17 mouse cellular contexts compared by ENCODE assay signal in the genomic region with DNA sequence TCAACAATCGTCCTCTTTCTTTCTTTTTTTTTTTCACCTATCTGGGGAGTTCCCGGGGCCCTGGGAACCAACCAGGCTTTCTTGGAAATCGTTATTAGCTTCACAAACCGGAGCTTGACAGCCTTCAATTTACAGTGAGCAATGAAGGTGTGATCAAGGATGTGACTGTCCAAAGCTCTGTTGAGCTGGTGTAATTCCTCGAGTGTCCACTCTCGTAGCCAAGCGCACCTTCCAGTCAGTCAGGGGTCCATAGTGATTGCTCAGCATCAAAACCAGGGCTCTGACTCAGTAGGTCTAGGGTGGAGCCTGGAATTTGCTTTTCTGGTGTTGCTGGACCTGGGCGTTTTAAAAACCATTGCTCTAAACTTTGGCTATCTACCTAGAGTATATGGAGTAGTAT. TPM values are rescaled to one million over a fixed set of nuclear protein-coding genes. Genes with fewer than 3 reads are reported as not detected.
DNase-seq lines count a peak whose midpoint lies in the region; ATAC-seq and TF ChIP-seq lines count a peak whose summit lies in the region.
"Had no signal": no experiment of that assay in that cellular context is flagged by ENCODE, and none has a peak within 500 bp of the region (broad histone marks: within the 10 kb centered on the region; RNA-seq: fewer than 3 reads in every experiment).

No protein-coding gene starts in this region.

- no peaks in the 10 kb centered on the region for H3K9me3 ChIP-seq in liver, embryonic 13.5 days (replicated peaks)
- H3K9me3 ChIP-seq in liver, embryonic 11.5 days (ENCODE audit: control insufficient read depth, low read length) = no peaks in the 10 kb centered on the region
- H3K9me3 ChIP-seq in ES-E14 (ENCODE audit: control insufficient read depth, insufficient read depth, low read depth, low read length) = no peaks in the 10 kb centered on the region
- H3K9me3 ChIP-seq: embryonic facial prominence, embryonic 12.5 days; forebrain, embryonic 15.5 days; heart, embryonic 12.5 days; limb, embryonic 12.5 days had no signal

- H3K27me3 ChIP-seq in liver, embryonic 13.5 days = peaks cover 21% of the 10 kb centered on the region
- H3K27me3 ChIP-seq in liver, embryonic 11.5 days (replicated peaks; ENCODE audit: control insufficient read depth, insufficient read depth, low read length) = peaks cover 8% of the 10 kb centered on the region
- H3K27me3 ChIP-seq: embryonic facial prominence, embryonic 12.5 days; heart, embryonic 12.5 days had no signal

- H3K36me3 ChIP-seq in liver, embryonic 13.5 days = no peaks in the 10 kb centered on the region
- no peaks in the 10 kb centered on the region for H3K36me3 ChIP-seq in liver, embryonic 11.5 days (ENCODE audit: control insufficient read depth, insufficient read depth, low read length)
- H3K36me3 ChIP-seq in ES-E14 (ENCODE audit: control insufficient read depth, insufficient read depth, low read length, poor library complexity, severe bottlenecking) = no peaks in the 10 kb centered on the region
- H3K36me3 ChIP-seq: embryonic facial prominence, embryonic 12.5 days; forebrain, embryonic 15.5 days; heart, embryonic 12.5 days; limb, embryonic 12.5 days had no signal

- no peak overlapping the region for H3K9ac ChIP-seq in liver, embryonic 13.5 days
- no peak overlapping the region for H3K9ac ChIP-seq in liver, embryonic 11.5 days (ENCODE audit: low read depth, low read length)
- no peak overlapping the region for H3K9ac ChIP-seq in ES-E14 (ENCODE audit: insufficient read depth, low read depth, low read length, poor library complexity, severe bottlenecking)
- H3K9ac ChIP-seq: embryonic facial prominence, embryonic 12.5 days; forebrain, embryonic 15.5 days; heart, embryonic 12.5 days; limb, embryonic 12.5 days had no signal

- H3K4me1 ChIP-seq in liver, embryonic 13.5 days (replicated peaks) = peaks cover 1% of the 10 kb centered on the region; the same call in 1 of the 2 replicates
- no peaks in the 10 kb centered on the region; the same call in 1 of the 2 replicates for H3K4me1 ChIP-seq in liver, embryonic 11.5 days (replicated peaks; ENCODE audit: control insufficient read depth, insufficient read depth, low read length)
- peaks cover 6 to 10% of the 10 kb centered on the region in 2 experiments for H3K4me1 ChIP-seq in ES-E14 (ENCODE audit: control insufficient read depth in 2 of 2, insufficient read depth in 2 of 2, low read length in 2 of 2, poor library complexity in 1 of 2)
- H3K4me1 ChIP-seq in embryonic fibroblast, embryonic 13.5 days (ENCODE audit: control insufficient read depth, insufficient read depth, low read length) = peaks cover 2% of the 10 kb centered on the region; the same call in 1 of the 2 replicates
- H3K4me1 ChIP-seq: forebrain, embryonic 15.5 days had no signal

- in situ Hi-C loops in ES-E14 (cut with MboI; ENCODE audit: low sequenced_read_pairs in 2 of 2, unreplicated experiment in 2 of 2) = no loop called here

- H3K4me3 ChIP-seq in liver, embryonic 13.5 days (replicated peaks) = no peak overlapping the region
- H3K4me3 ChIP-seq in liver, embryonic 11.5 days (ENCODE audit: low read depth, low read length) = no peak overlapping the region
- no peak overlapping the region for H3K4me3 ChIP-seq in ES-E14 (ENCODE audit: insufficient read depth in 1 of 2, low read depth in 1 of 2, low read length in 2 of 2, poor library complexity in 1 of 2, severe bottlenecking in 1 of 2)
- no peak overlapping the region for H3K4me3 ChIP-seq in embryonic fibroblast, embryonic 13.5 days (ENCODE audit: insufficient read depth, low read length)
- H3K4me3 ChIP-seq: embryonic facial prominence, embryonic 12.5 days; forebrain, embryonic 15.5 days; heart, embryonic 12.5 days; limb, embryonic 12.5 days had no signal

- H3K4me2 ChIP-seq in liver, embryonic 13.5 days = no peak overlapping the region
- H3K4me2 ChIP-seq in liver, embryonic 11.5 days = no peak overlapping the region
- H3K4me2 ChIP-seq: embryonic facial prominence, embryonic 12.5 days; forebrain, embryonic 15.5 days; heart, embryonic 12.5 days; limb, embryonic 12.5 days had no signal

- peak; percentile 5; the same call in 1 of the 2 replicates for TF ChIP-seq CTCF in embryonic fibroblast, embryonic 13.5 days (IDR thresholded peaks at IDR 0.05; ENCODE audit: borderline replicate concordance, insufficient read depth, low read length)

- no peak for TF ChIP-seq POLR2A in embryonic fibroblast, embryonic 13.5 days (IDR thresholded peaks at IDR 0.05; ENCODE audit: low read depth, low read length)

- no peak overlapping the region for H3K27ac ChIP-seq in liver, embryonic 13.5 days
- no peak overlapping the region for H3K27ac ChIP-seq in liver, embryonic 11.5 days (ENCODE audit: low read depth, low read length)
- H3K27ac ChIP-seq in ES-E14 (ENCODE audit: insufficient read depth, low read depth, low read length, poor library complexity, severe bottlenecking) = no peak overlapping the region
- H3K27ac ChIP-seq in embryonic fibroblast, embryonic 13.5 days (ENCODE audit: insufficient read depth, low read length) = peak overlapping the region; percentile 90
- H3K27ac ChIP-seq: embryonic facial prominence, embryonic 12.5 days; forebrain, embryonic 15.5 days; limb, embryonic 12.5 days had no signal

- ATAC-seq in liver, embryonic 13.5 days (ENCODE audit: low read depth) = no peak
- ATAC-seq in liver, embryonic 11.5 days (replicated peaks; ENCODE audit: low FRiP score) = no peak
- ATAC-seq: forebrain, embryonic 15.5 days had no signal

- peak; percentile 18 for DNase-seq in embryo, embryonic 11 days
- DNase-seq in embryo, embryonic 10 days (ENCODE audit: low spot score) = no peak
- peak; percentile 23 for DNase-seq in liver, embryonic 13.5 days
- DNase-seq in liver, embryonic 11.5 days (ENCODE audit: low spot score) = no peak
- DNase-seq in ES-E14 (ENCODE audit: low read depth, low spot score) = no peak
- no peak for DNase-seq in cerebellum, postnatal 36 days
- no peak for DNase-seq in right cerebral cortex, postnatal 25 days
- DNase-seq: cerebellum, adult 2 months; gastrocnemius, postnatal 10 days; lung, postnatal 10 days; right cerebral cortex, postnatal 14 days had no signal

- whole genome bisulfite sequencing in liver, embryonic 13.5 days (ENCODE audit: insufficient replicate concordance) = 54% methylated on average over 8 of the region's 8 CpGs
- WGBS in liver, embryonic 11.5 days = 67% methylated on average over 8 of the region's 8 CpGs

TF ChIP-seq in ES-E14, 5 proteins besides CTCF, POLR2A, EP300 and RAD21:
- no peak for TF ChIP-seq HCFC1 (IDR thresholded peaks at IDR 0.05; ENCODE audit: borderline replicate concordance, insufficient read depth, low read length)
- peak; percentile 69; the same call in 1 of the 2 replicates for TF ChIP-seq MAFK (IDR thresholded peaks at IDR 0.05; ENCODE audit: insufficient read depth, low read depth, low read length)
- no peak for TF ChIP-seq CHD2 (IDR thresholded peaks at IDR 0.05; ENCODE audit: low read depth, low read length)
- no peak for TF ChIP-seq ZNF384 (IDR thresholded peaks at IDR 0.05; ENCODE audit: low read depth, low read length)
- TF ChIP-seq ZC3H11A (IDR thresholded peaks at IDR 0.05; ENCODE audit: borderline replicate concordance, low read depth, low read length) = no peak

RNA-seq across cellular contexts. Expression of a gene that starts 5.7 kb away (rescaled TPM):
- polyA plus RNA-seq in liver, embryonic 13.5 days (2015; fragmentation: Nextera tagmentation; extraction: Ambion mirVana) = 5.7 and 7.1 TPM in 2 replicates
- 22.5 and 22.8 TPM in 2 replicates for polyA plus RNA-seq in liver, embryonic 11.5 days (2014; fragmentation: Nextera tagmentation; extraction: Ambion mirVana)
- total RNA-seq in ES-E14 (2012; rRNA removed) = 51.1 and 70.7 TPM in 2 replicates
- polyA plus RNA-seq in embryonic fibroblast, embryonic 13.5 days (2011; ENCODE audit: insufficient read length, low read depth, missing spikeins) = 147 and 179 TPM in 2 replicates
- total RNA-seq: hematopoietic stem cell, adult 5-6 weeks had no signal

RNA-seq across cellular contexts. Expression of a gene that starts 19.0 kb away (rescaled TPM):
- 9.7 and 12.3 TPM in 2 replicates for polyA plus RNA-seq in liver, embryonic 13.5 days (2015; fragmentation: Nextera tagmentation; extraction: Ambion mirVana)
- polyA plus RNA-seq in liver, embryonic 11.5 days (2014; fragmentation: Nextera tagmentation; extraction: Ambion mirVana) = 42.1 and 58.2 TPM in 2 replicates
- total RNA-seq in ES-E14 (2012; rRNA removed) = 1.1 and 1.6 TPM in 2 replicates
- polyA plus RNA-seq in embryonic fibroblast, embryonic 13.5 days (2011; ENCODE audit: insufficient read length, low read depth, missing spikeins) = 1.1 and 1.5 TPM in 2 replicates
- total RNA-seq: hematopoietic stem cell, adult 5-6 weeks had no signal

RNA-seq across cellular contexts. Expression of a gene that starts 40.4 kb away (rescaled TPM):
- 33.8 and 36.8 TPM in 2 replicates for polyA plus RNA-seq in liver, embryonic 13.5 days (2015; fragmentation: Nextera tagmentation; extraction: Ambion mirVana)
- 65.6 and 71.8 TPM in 2 replicates for polyA plus RNA-seq in liver, embryonic 11.5 days (2014; fragmentation: Nextera tagmentation; extraction: Ambion mirVana)
- total RNA-seq in ES-E14 (2012; rRNA removed) = 91.6 and 131 TPM in 2 replicates
- polyA plus RNA-seq in embryonic fibroblast, embryonic 13.5 days (2011; ENCODE audit: insufficient read length, low read depth, missing spikeins) = 453 and 629 TPM in 2 replicates

RNA-seq across cellular contexts. Expression of a gene that starts 58.2 kb away (rescaled TPM):
- polyA plus RNA-seq in liver, embryonic 13.5 days (2015; fragmentation: Nextera tagmentation; extraction: Ambion mirVana) = 0.16 and 0.68 TPM in 2 replicates
- 0.99 and 1.7 TPM in 2 replicates for polyA plus RNA-seq in liver, embryonic 11.5 days (2014; fragmentation: Nextera tagmentation; extraction: Ambion mirVana)
- total RNA-seq in ES-E14 (2012; rRNA removed) = 5.2 and 9.0 TPM in 2 replicates
- not detected in 2 replicates for polyA plus RNA-seq in embryonic fibroblast, embryonic 13.5 days (2011; ENCODE audit: insufficient read length, low read depth, missing spikeins)
- total RNA-seq: hematopoietic stem cell, adult 5-6 weeks had no signal

Comparison
In these comparisons a context has a peak if more than half of its experiments do, and no peak if none do; other contexts are left out.
1. DNase-seq: peak in embryo, embryonic 11 days (single experiment) and liver, embryonic 13.5 days (single experiment); none in embryo, embryonic 10 days (single experiment), liver, embryonic 11.5 days (single experiment), ES-E14 (single experiment), cerebellum, postnatal 36 days (0 of 2) and right cerebral cortex, postnatal 25 days (single experiment).